Mouse (Mus musculus): ENCODE measurements around the gene Ctnna2. TPM values are rescaled to one million over a fixed set of nuclear protein-coding genes. Genes with fewer than 3 reads are reported as not detected.

Gene Ctnna2
- polyA plus RNA-seq, 1 experiment: 0.11 TPM

GRCm38 (mm10) chr6:77243541-77244231 lies 735.8 kb downstream of the Ctnna2 start:
- Histone ChIP-seq H3K27me3 (ENCODE audit: control insufficient read depth, insufficient read depth, low read length) (no peaks in the 10 kb centered on the region; the same call in none of the 2 replicates), H3K27ac (ENCODE audit: insufficient read depth, low read depth, low read length) (no peak overlapping the region), H3K36me3 (ENCODE audit: control insufficient read depth, insufficient read depth, low read length) (no peaks in the 10 kb centered on the region), H3K4me3 (ENCODE audit: low read depth, low read length) (no peak overlapping the region), H3K4me1 (ENCODE audit: control insufficient read depth, insufficient read depth, insufficient read length, low read length) (no peaks in the 10 kb centered on the region)
- TF ChIP-seq POLR2A (IDR thresholded peaks at IDR 0.05; ENCODE audit: low read depth, low read length): no peak
- no peak for TF ChIP-seq CTCF (IDR thresholded peaks at IDR 0.05; ENCODE audit: extremely low read depth, insufficient read length, insufficient replicate concordance, low read depth, low read length)
- 2% methylated on average over 43 of the region's 43 CpGs for WGBS

GRCm38 (mm10) chr6:77242601-77243406 lies 736.7 kb downstream of the Ctnna2 start, which contains the start of gene Lrrtm1:
Gene Lrrtm1, plus strand, starts transcription at chr6:77242689.
- H3K27ac ChIP-seq (ENCODE audit: insufficient read depth, low read depth, low read length): no peak within 1 kb of the TSS
- H3K4me1 ChIP-seq (ENCODE audit: control insufficient read depth, insufficient read depth, insufficient read length, low read length): no peaks in the 10 kb centered on the region
- no peaks in the 10 kb centered on the region for H3K36me3 ChIP-seq (ENCODE audit: control insufficient read depth, insufficient read depth, low read length)
- TF ChIP-seq CTCF (IDR thresholded peaks at IDR 0.05; ENCODE audit: extremely low read depth, insufficient read length, insufficient replicate concordance, low read depth, low read length): no peak
- no peak for TF ChIP-seq POLR2A (IDR thresholded peaks at IDR 0.05; ENCODE audit: low read depth, low read length)
- whole genome bisulfite sequencing: 2% methylated on average over 53 of the region's 53 CpGs
- no peak within 1 kb of the TSS for H3K4me3 ChIP-seq (ENCODE audit: low read depth, low read length)
- no peaks in the 10 kb centered on the region; the same call in none of the 2 replicates for H3K27me3 ChIP-seq (ENCODE audit: control insufficient read depth, insufficient read depth, low read length)

- TF ChIP-seq CTCF (IDR thresholded peaks at IDR 0.05; ENCODE audit: extremely low read depth, insufficient read length, insufficient replicate concordance, low read depth, low read length) (no peak), POLR2A (IDR thresholded peaks at IDR 0.05; ENCODE audit: low read depth, low read length) (no peak)
- no peak overlapping the region for H3K27ac ChIP-seq (ENCODE audit: insufficient read depth, low read depth, low read length)
- H3K4me3 ChIP-seq (ENCODE audit: low read depth, low read length): no peak overlapping the region
- H3K4me1 ChIP-seq (ENCODE audit: control insufficient read depth, insufficient read depth, insufficient read length, low read length): no peaks in the 10 kb centered on the region
- no peaks in the 10 kb centered on the region; the same call in none of the 2 replicates for H3K27me3 ChIP-seq (ENCODE audit: control insufficient read depth, insufficient read depth, low read length)
- WGBS: 6% methylated on average over 1 of the region's 1 CpGs
- H3K36me3 ChIP-seq (ENCODE audit: control insufficient read depth, insufficient read depth, low read length): no peaks in the 10 kb centered on the region
These were observed 739.1 kb downstream of the Ctnna2 start for GRCm38 (mm10) chr6:77240426-77240825.

- Histone ChIP-seq H3K4me1 (ENCODE audit: control insufficient read depth, insufficient read depth, insufficient read length, low read length) (no peaks in the 10 kb centered on the region), H3K27ac (ENCODE audit: insufficient read depth, low read depth, low read length) (no peak overlapping the region), H3K4me3 (ENCODE audit: low read depth, low read length) (no peak overlapping the region), H3K27me3 (ENCODE audit: control insufficient read depth, insufficient read depth, low read length) (no peaks in the 10 kb centered on the region), H3K36me3 (ENCODE audit: control insufficient read depth, insufficient read depth, low read length) (no peaks in the 10 kb centered on the region)
- TF ChIP-seq POLR2A (IDR thresholded peaks at IDR 0.05; ENCODE audit: low read depth, low read length) (no peak), CTCF (IDR thresholded peaks at IDR 0.05; ENCODE audit: extremely low read depth, insufficient read length, insufficient replicate concordance, low read depth, low read length) (no peak)
- 78% methylated on average over 16 of the region's 16 CpGs for WGBS
These were observed 756.5 kb downstream of the Ctnna2 start for GRCm38 (mm10) chr6:77222849-77223638.

GRCm38 (mm10) chr6:77220776-77221175 lies 758.7 kb downstream of the Ctnna2 start:
- Histone ChIP-seq H3K27me3 (ENCODE audit: control insufficient read depth, insufficient read depth, low read length) (no peaks in the 10 kb centered on the region), H3K4me3 (ENCODE audit: low read depth, low read length) (no peak overlapping the region), H3K4me1 (ENCODE audit: control insufficient read depth, insufficient read depth, insufficient read length, low read length) (no peaks in the 10 kb centered on the region), H3K27ac (ENCODE audit: insufficient read depth, low read depth, low read length) (no peak overlapping the region), H3K36me3 (ENCODE audit: control insufficient read depth, insufficient read depth, low read length) (no peaks in the 10 kb centered on the region)
- no peak for TF ChIP-seq CTCF (IDR thresholded peaks at IDR 0.05; ENCODE audit: extremely low read depth, insufficient read length, insufficient replicate concordance, low read depth, low read length)
- no peak for TF ChIP-seq POLR2A (IDR thresholded peaks at IDR 0.05; ENCODE audit: low read depth, low read length)
- WGBS: 69% methylated on average over 4 of the region's 4 CpGs

- H3K27ac ChIP-seq (ENCODE audit: insufficient read depth, low read depth, low read length): no peak overlapping the region
- no peaks in the 10 kb centered on the region for H3K36me3 ChIP-seq (ENCODE audit: control insufficient read depth, insufficient read depth, low read length)
- no peak for TF ChIP-seq CTCF (IDR thresholded peaks at IDR 0.05; ENCODE audit: extremely low read depth, insufficient read length, insufficient replicate concordance, low read depth, low read length)
- no peak for TF ChIP-seq POLR2A (IDR thresholded peaks at IDR 0.05; ENCODE audit: low read depth, low read length)
- no peaks in the 10 kb centered on the region for H3K4me1 ChIP-seq (ENCODE audit: control insufficient read depth, insufficient read depth, insufficient read length, low read length)
- no peak overlapping the region for H3K4me3 ChIP-seq (ENCODE audit: low read depth, low read length)
- H3K27me3 ChIP-seq (ENCODE audit: control insufficient read depth, insufficient read depth, low read length): no peaks in the 10 kb centered on the region
These were observed 760.6 kb downstream of the Ctnna2 start for GRCm38 (mm10) chr6:77218875-77219274.

All from small intestine, adult 2 months (tissue).